ENCODE assay signal across 26 mouse cellular contexts in the genomic region with DNA sequence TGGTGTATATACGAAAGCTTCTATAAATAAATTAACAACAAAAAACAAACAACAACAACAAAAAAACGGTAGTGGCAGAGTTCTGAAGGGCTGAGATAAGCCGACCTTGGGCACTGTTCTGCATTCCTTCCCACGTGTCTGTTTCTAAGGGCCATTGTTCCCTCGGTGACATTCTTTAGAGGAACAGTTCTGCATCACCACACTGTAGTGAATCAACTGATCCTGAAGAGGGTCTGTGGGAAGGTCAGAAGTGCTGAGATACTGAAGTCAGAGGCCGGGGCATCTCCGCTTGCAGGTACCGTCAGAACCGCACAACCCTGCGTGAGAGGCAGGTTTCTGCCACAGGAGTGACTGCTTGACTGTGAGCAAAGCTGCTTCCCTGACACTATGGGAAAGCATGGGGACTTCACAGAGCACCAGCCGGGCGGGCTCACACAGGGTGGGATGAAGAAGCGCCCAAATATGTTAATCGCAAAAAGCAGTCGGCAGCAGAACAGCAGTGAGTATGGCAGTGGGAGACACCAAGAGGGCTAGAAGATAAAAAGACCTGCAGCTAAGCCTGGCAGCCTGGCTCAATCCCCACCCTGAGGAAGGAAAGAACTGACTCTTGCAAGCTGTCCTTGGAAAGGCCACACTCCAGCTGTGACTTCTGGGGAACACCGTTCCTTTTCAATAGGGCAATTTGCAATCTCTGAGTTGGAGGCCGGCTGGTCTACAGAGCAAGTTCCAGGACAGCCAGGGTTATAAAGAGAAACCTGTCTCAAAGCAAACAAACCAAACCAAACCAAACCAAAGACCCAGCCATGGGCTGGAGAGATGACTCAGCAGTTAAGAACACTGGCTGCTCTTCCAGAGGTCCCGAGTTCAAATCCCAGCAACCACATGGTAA. TPM values are rescaled to one million over a fixed set of nuclear protein-coding genes. Genes with fewer than 3 reads are reported as not detected.
DNase-seq lines count a peak whose midpoint lies in the region; ATAC-seq and TF ChIP-seq lines count a peak whose summit lies in the region.
"Had no signal": no experiment of that assay in that cellular context is flagged by ENCODE, and none has a peak within 500 bp of the region (broad histone marks: within the 10 kb centered on the region; RNA-seq: fewer than 3 reads in every experiment).

No protein-coding gene starts in this region.

- no peak for DNase-seq in gastrocnemius, adult 2 months
- no peak for DNase-seq in gastrocnemius, postnatal 4 days (ENCODE audit: low spot score in 2 of 2)
- no peak for DNase-seq in ES-E14 (ENCODE audit: low read depth, low spot score)
- DNase-seq in T-cell, adult 2 months (ENCODE audit: low spot score), result no peak
- DNase-seq: B cell, adult 2 months; cerebellum, adult 11 months; cerebellum, adult 9-11 months; gastrocnemius, postnatal 25 days; liver, embryonic 13.5 days; right cerebral cortex, adult 18-20 months; right cerebral cortex, postnatal 4 days; thymus, postnatal 14 days had no signal

- TF ChIP-seq CTCF in gastrocnemius, adult 2 months (IDR thresholded peaks at IDR 0.05), result no peak
- TF ChIP-seq CTCF in intestine, postnatal 0 days (IDR thresholded peaks at IDR 0.05; ENCODE audit: low read depth), result no peak
- no peak for TF ChIP-seq CTCF in E14TG2a.4 (conservative IDR thresholded peaks at IDR 0.05; ENCODE audit: low read length)

- no peaks in the 10 kb centered on the region for H3K4me1 ChIP-seq in intestine, embryonic 15.5 days (replicated peaks)
- H3K4me1 ChIP-seq in intestine, postnatal 0 days (replicated peaks; ENCODE audit: control insufficient read depth, insufficient read depth, low read length), result no peaks in the 10 kb centered on the region
- peaks cover 46% of the 10 kb centered on the region for H3K4me1 ChIP-seq in E14TG2a.4 (replicated peaks; ENCODE audit: low read depth, low read length)
- H3K4me1 ChIP-seq in ES-E14 (ENCODE audit: control insufficient read depth in 2 of 2, insufficient read depth in 2 of 2, low read length in 2 of 2, poor library complexity in 1 of 2), result peaks cover 6 to 9% of the 10 kb centered on the region in 2 experiments
- H3K4me1 ChIP-seq: embryonic facial prominence, embryonic 15.5 days; forebrain, embryonic 15.5 days; kidney, embryonic 15.5 days; liver, embryonic 13.5 days; lung, embryonic 15.5 days; neural tube, embryonic 15.5 days had no signal

- no peaks in the 10 kb centered on the region for H3K27me3 ChIP-seq in intestine, embryonic 15.5 days (replicated peaks)
- no peaks in the 10 kb centered on the region for H3K27me3 ChIP-seq in intestine, postnatal 0 days (replicated peaks; ENCODE audit: control insufficient read depth, insufficient read depth, low read length)
- H3K27me3 ChIP-seq in E14TG2a.4 (ENCODE audit: insufficient read depth, low read length), result no peaks in the 10 kb centered on the region
- H3K27me3 ChIP-seq: CH12.LX; embryonic facial prominence, embryonic 15.5 days; forebrain, embryonic 15.5 days; hindbrain, embryonic 15.5 days; kidney, embryonic 15.5 days; liver, embryonic 13.5 days; lung, embryonic 15.5 days; neural tube, embryonic 15.5 days had no signal

- peak; percentile 54; the same call in 1 of the 2 replicates for ATAC-seq in intestine, embryonic 15.5 days
- no peak for ATAC-seq in intestine, postnatal 0 days
- ATAC-seq in megakaryocyte, adult 5-6 weeks (ENCODE audit: poor library complexity, severe bottlenecking), result no peak
- ATAC-seq: forebrain, embryonic 15.5 days had no signal

- no peak overlapping the region for H3K4me2 ChIP-seq in intestine, embryonic 15.5 days (replicated peaks)
- no peak overlapping the region for H3K4me2 ChIP-seq in intestine, postnatal 0 days (replicated peaks; ENCODE audit: low read depth)
- H3K4me2 ChIP-seq: embryonic facial prominence, embryonic 15.5 days; forebrain, embryonic 15.5 days; hindbrain, embryonic 15.5 days; kidney, embryonic 15.5 days; liver, embryonic 13.5 days; lung, embryonic 15.5 days; midbrain, embryonic 11.5 days; neural tube, embryonic 15.5 days had no signal

- no peak overlapping the region for H3K4me3 ChIP-seq in gastrocnemius, adult 2 months
- no peak overlapping the region for H3K4me3 ChIP-seq in intestine, embryonic 15.5 days (replicated peaks)
- H3K4me3 ChIP-seq in intestine, postnatal 0 days (ENCODE audit: low read depth, low read length), result no peak overlapping the region
- peak overlapping the region; percentile 57 for H3K4me3 ChIP-seq in E14TG2a.4 (replicated peaks; ENCODE audit: low read length)
- H3K4me3 ChIP-seq in ES-E14 (ENCODE audit: insufficient read depth in 1 of 2, low read depth in 1 of 2, low read length in 2 of 2, poor library complexity in 1 of 2, severe bottlenecking in 1 of 2), result peak overlapping the region in 1 of 2 experiments; percentile 17; a peak in 1 of 4 replicates
- H3K4me3 ChIP-seq: embryonic facial prominence, embryonic 15.5 days; forebrain, embryonic 15.5 days; hindbrain, embryonic 15.5 days; kidney, embryonic 15.5 days; left cerebral cortex, adult 2 months; liver, embryonic 13.5 days; lung, embryonic 15.5 days; neural tube, embryonic 15.5 days had no signal

- H3K27ac ChIP-seq in gastrocnemius, adult 2 months, result peak overlapping the region; percentile 57
- H3K27ac ChIP-seq in intestine, embryonic 15.5 days, result no peak overlapping the region
- H3K27ac ChIP-seq in intestine, postnatal 0 days (ENCODE audit: low read depth, low read length), result no peak overlapping the region
- H3K27ac ChIP-seq in ES-E14 (ENCODE audit: insufficient read depth, low read depth, low read length, poor library complexity, severe bottlenecking), result peak overlapping the region; percentile 55
- H3K27ac ChIP-seq: embryonic facial prominence, embryonic 15.5 days; forebrain, embryonic 15.5 days; hindbrain, embryonic 15.5 days; kidney, embryonic 15.5 days; left cerebral cortex, adult 2 months; liver, embryonic 13.5 days; lung, embryonic 15.5 days; macrophage; neural tube, embryonic 15.5 days had no signal

- 51% methylated on average over 18 of the region's 18 CpGs for WGBS in intestine, embryonic 15.5 days
- WGBS in intestine, postnatal 0 days, result 57% methylated on average over 18 of the region's 18 CpGs

- H3K36me3 ChIP-seq in intestine, embryonic 15.5 days, result no peaks in the 10 kb centered on the region
- no peaks in the 10 kb centered on the region for H3K36me3 ChIP-seq in intestine, postnatal 0 days (ENCODE audit: control insufficient read depth, insufficient read depth)
- H3K36me3 ChIP-seq in E14TG2a.4 (ENCODE audit: insufficient read depth, low read length), result no peaks in the 10 kb centered on the region
- H3K36me3 ChIP-seq in ES-E14 (ENCODE audit: control insufficient read depth, insufficient read depth, low read length, poor library complexity, severe bottlenecking), result no peaks in the 10 kb centered on the region
- H3K36me3 ChIP-seq: embryonic facial prominence, embryonic 15.5 days; forebrain, embryonic 15.5 days; hindbrain, embryonic 15.5 days; kidney, embryonic 15.5 days; liver, embryonic 13.5 days; lung, embryonic 15.5 days; neural tube, embryonic 15.5 days had no signal

- H3K9ac ChIP-seq in intestine, embryonic 15.5 days, result no peak overlapping the region
- H3K9ac ChIP-seq in intestine, postnatal 0 days (ENCODE audit: low read depth, low read length), result no peak overlapping the region
- peak overlapping the region; percentile 47; the same call in 1 of the 2 replicates for H3K9ac ChIP-seq in ES-E14 (ENCODE audit: insufficient read depth, low read depth, low read length, poor library complexity, severe bottlenecking)
- H3K9ac ChIP-seq: embryonic facial prominence, embryonic 15.5 days; forebrain, embryonic 15.5 days; hindbrain, embryonic 15.5 days; kidney, embryonic 15.5 days; liver, embryonic 13.5 days; lung, embryonic 15.5 days; neural tube, embryonic 15.5 days had no signal

- intact Hi-C loops in gastrocnemius, adult 2 months (cut with DNase I), result no loop called here

- no peaks in the 10 kb centered on the region for H3K9me3 ChIP-seq in intestine, embryonic 15.5 days
- H3K9me3 ChIP-seq in intestine, postnatal 0 days (ENCODE audit: control insufficient read depth), result no peaks in the 10 kb centered on the region
- H3K9me3 ChIP-seq in E14TG2a.4 (ENCODE audit: low read length), result no peaks in the 10 kb centered on the region
- no peaks in the 10 kb centered on the region for H3K9me3 ChIP-seq in ES-E14 (ENCODE audit: control insufficient read depth, insufficient read depth, low read depth, low read length)
- H3K9me3 ChIP-seq: embryonic facial prominence, embryonic 15.5 days; forebrain, embryonic 15.5 days; hindbrain, embryonic 15.5 days; kidney, embryonic 15.5 days; lung, embryonic 15.5 days; neural tube, embryonic 15.5 days had no signal

- in situ Hi-C loops in ES-E14 (cut with MboI; ENCODE audit: low sequenced_read_pairs in 2 of 2, unreplicated experiment in 2 of 2), result no loop called here

TF ChIP-seq in ES-E14, 5 proteins besides CTCF, POLR2A, EP300 and RAD21 (continues in another document):
- TF ChIP-seq CHD2 (IDR thresholded peaks at IDR 0.05; ENCODE audit: low read depth, low read length) (no peak), ZNF384 (IDR thresholded peaks at IDR 0.05; ENCODE audit: low read depth, low read length) (no peak), ZC3H11A (IDR thresholded peaks at IDR 0.05; ENCODE audit: borderline replicate concordance, low read depth, low read length) (no peak)

RNA-seq across cellular contexts. Expression of gene Vsig10, which starts 14.9 kb away (rescaled TPM):
- 1 to 10 TPM; 5.2 to 5.3 TPM for total RNA-seq in gastrocnemius, adult 2 months (2021)
- total RNA-seq in gastrocnemius, postnatal 4 days (2021), result 10 to 100 TPM in 1 of 2 experiments, 1 to 10 TPM in 1; 9.7 to 11.7 TPM
- polyA plus RNA-seq in intestine, embryonic 15.5 days (2015; fragmentation: Nextera tagmentation; extraction: Ambion mirVana), result 14.1 and 16.8 TPM in 2 replicates
- 13.9 and 14.9 TPM in 2 replicates for polyA plus RNA-seq in intestine, postnatal 0 days (2015; fragmentation: Nextera tagmentation; extraction: Ambion mirVana)
- total RNA-seq in ES-E14 (2012; rRNA removed), result 11.7 and 25.7 TPM in 2 replicates
- total RNA-seq in megakaryocyte, adult 5-6 weeks (2015), result 1.4 and 3.9 TPM in 2 replicates
- total RNA-seq in megakaryocyte, adult 5-6 weeks (2017), result 0.94 and 2.0 TPM in 2 replicates

RNA-seq across cellular contexts. Expression of gene Pebp1, which starts 16.5 kb away (rescaled TPM):
- total RNA-seq in gastrocnemius, adult 2 months (2021), result 100 to 1,000 TPM; 333 to 344 TPM
- 100 to 1,000 TPM; 301 to 327 TPM for total RNA-seq in gastrocnemius, postnatal 4 days (2021)
- 659 and 723 TPM in 2 replicates for polyA plus RNA-seq in intestine, embryonic 15.5 days (2015; fragmentation: Nextera tagmentation; extraction: Ambion mirVana)
- polyA plus RNA-seq in intestine, postnatal 0 days (2015; fragmentation: Nextera tagmentation; extraction: Ambion mirVana), result 258 and 267 TPM in 2 replicates
- total RNA-seq in ES-E14 (2012; rRNA removed), result 367 and 381 TPM in 2 replicates
- 63.2 and 65.1 TPM in 2 replicates for total RNA-seq in megakaryocyte, adult 5-6 weeks (2015)
- total RNA-seq in megakaryocyte, adult 5-6 weeks (2017), result 29.2 and 32.2 TPM in 2 replicates

RNA-seq across cellular contexts. Expression of gene Wsb2, which starts 53.2 kb away (rescaled TPM):
- 10 to 100 TPM; 88.0 to 97.7 TPM for total RNA-seq in gastrocnemius, adult 2 months (2021)
- 100 to 1,000 TPM in 1 of 2 experiments, 10 to 100 TPM in 1; 95.9 to 107 TPM for total RNA-seq in gastrocnemius, postnatal 4 days (2021)
- polyA plus RNA-seq in intestine, embryonic 15.5 days (2015; fragmentation: Nextera tagmentation; extraction: Ambion mirVana), result 82.6 and 94.5 TPM in 2 replicates
- 125 and 130 TPM in 2 replicates for polyA plus RNA-seq in intestine, postnatal 0 days (2015; fragmentation: Nextera tagmentation; extraction: Ambion mirVana)
- 76.7 and 84.5 TPM in 2 replicates for total RNA-seq in ES-E14 (2012; rRNA removed)
- 15.5 and 21.3 TPM in 2 replicates for total RNA-seq in megakaryocyte, adult 5-6 weeks (2015)
- total RNA-seq in megakaryocyte, adult 5-6 weeks (2017), result 28.3 and 36.1 TPM in 2 replicates

Comparison
In these comparisons a context has a peak if more than half of its experiments do, and no peak if none do; other contexts are left out.
1. H3K27ac ChIP-seq: peak in gastrocnemius, adult 2 months (single experiment) and ES-E14 (single experiment); none in intestine, embryonic 15.5 days (single experiment) and intestine, postnatal 0 days (single experiment).